Mouse (Mus musculus) embryonic fibroblast, embryonic 13.5 days (primary cell): ENCODE data around the gene Ube2dnl2. TPM values are rescaled to one million over a fixed set of nuclear protein-coding genes. Genes with fewer than 3 reads are reported as not detected.

Experiments
- H3K27ac ChIP-seq: 2 replicates; pipeline ENCODE4 v1.5.1; 2012; ENCODE audit warnings: low read length, control low read depth, inconsistent platforms; ENCODE audit not compliant: insufficient read depth
- H3K4me1 ChIP-seq: 2 replicates; pipeline ENCODE4 v1.6.1; 2011; ENCODE audit warnings: low read length; ENCODE audit not compliant: control insufficient read depth, insufficient read depth
- H3K4me3 ChIP-seq: 2 replicates; pipeline ENCODE4 v1.5.1; 2011; ENCODE audit warnings: mild to moderate bottlenecking, control low read depth, low read length; ENCODE audit not compliant: insufficient read depth
- CTCF ChIP-seq: IDR thresholded peaks from 2 replicates; pipeline ENCODE4 v1.5.1; 2011; ENCODE audit warnings: mild to moderate bottlenecking, control low read depth, low read length, moderate library complexity, borderline replicate concordance; ENCODE audit not compliant: insufficient read depth
- POLR2A ChIP-seq: IDR thresholded peaks from 2 replicates; pipeline ENCODE4 v1.6.1; 2011; ENCODE audit warnings: low read depth, mild to moderate bottlenecking, control low read depth, low read length, moderate library complexity
- polyA plus RNA-seq: library from polyadenylated mRNA; stranded (reverse); fragments of >200 nt; gene quantifications from 2 replicates; pipeline ENCODE4 v1.2.4, GENCODE M21; 2011; ENCODE audit warnings: low read depth; ENCODE audit not compliant: missing spikeins, insufficient read length

Ube2dnl2 gene
- polyA plus RNA-seq = not detected in 2 replicates

- H3K27ac ChIP-seq = no peak within 1 kb of the TSS
- H3K4me3 ChIP-seq = no peak within 1 kb of the TSS
- TF ChIP-seq CTCF (no peak), POLR2A (no peak)
- no peaks in the 10 kb centered on the region for H3K4me1 ChIP-seq
These were observed at the start of gene Ube2dnl2 for GRCm38 (mm10) chrX:114907282-114907681. Gene Ube2dnl2 (plus strand): TSS chrX:114907582.

GRCm38 (mm10) chrX:114895489-114895888 lies 11.9 kb upstream of the Ube2dnl2 start:
- H3K27ac ChIP-seq = no peak overlapping the region
- H3K4me1 ChIP-seq = no peaks in the 10 kb centered on the region
- no peak overlapping the region for H3K4me3 ChIP-seq
- no peak for TF ChIP-seq POLR2A
- TF ChIP-seq CTCF = no peak

GRCm38 (mm10) chrX:114897506-114897905 lies 9.9 kb upstream of the Ube2dnl2 start:
- H3K4me3 ChIP-seq = no peak overlapping the region
- H3K4me1 ChIP-seq = no peaks in the 10 kb centered on the region
- no peak overlapping the region for H3K27ac ChIP-seq
- TF ChIP-seq POLR2A = no peak
- no peak for TF ChIP-seq CTCF

DNA sequence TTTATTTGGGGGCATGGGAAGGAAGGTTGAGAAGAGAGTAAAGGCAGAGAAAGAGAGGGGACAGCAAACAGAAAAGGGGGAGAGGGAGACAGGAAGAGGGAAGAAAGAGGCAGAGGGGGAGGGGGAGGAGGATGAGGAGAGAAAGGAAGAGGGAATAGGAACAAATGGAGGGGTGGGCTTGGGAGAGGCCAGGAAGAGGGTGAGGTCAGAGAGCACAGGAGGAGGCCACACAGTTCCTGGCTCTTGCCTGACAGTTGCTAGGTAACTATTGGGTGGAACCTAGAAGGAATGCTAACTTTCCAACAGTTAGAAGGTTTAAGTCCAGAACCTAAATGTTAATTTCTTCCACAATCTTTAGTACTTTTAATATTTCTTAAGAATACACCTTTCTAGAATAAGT lies 4.0 kb upstream of the Ube2dnl2 start:
- H3K4me1 ChIP-seq = no peaks in the 10 kb centered on the region
- TF ChIP-seq POLR2A = no peak
- no peak for TF ChIP-seq CTCF
- H3K4me3 ChIP-seq = no peak overlapping the region
- H3K27ac ChIP-seq = no peak overlapping the region

DNA sequence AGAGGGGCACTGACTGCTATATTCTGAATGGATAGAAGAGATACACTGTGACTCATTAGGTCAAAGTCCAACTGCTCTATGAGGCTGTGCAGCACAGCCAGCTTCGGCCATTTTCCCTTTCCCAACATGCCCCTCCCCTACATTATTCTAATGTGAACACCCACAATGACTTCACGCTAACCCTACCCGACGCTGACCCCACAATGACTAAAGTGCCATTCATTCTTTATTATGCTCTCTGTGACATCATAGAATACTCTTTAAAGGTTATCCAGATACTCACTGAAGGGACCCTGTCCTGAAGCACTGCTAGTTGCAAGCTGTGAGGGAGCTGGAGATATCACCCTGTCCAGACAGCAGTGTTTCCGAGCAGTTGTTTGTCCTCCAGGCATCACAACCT lies 2.7 kb upstream of the Ube2dnl2 start, which contains the start of gene Ube2dnl1:
Ube2dnl1 (plus strand) TSS at position 301 of the 400 bp plus-strand sequence.
- H3K4me3 ChIP-seq = no peak within 1 kb of the TSS
- no peak within 1 kb of the TSS for H3K27ac ChIP-seq
- TF ChIP-seq POLR2A = no peak
- TF ChIP-seq CTCF = no peak
- no peaks in the 10 kb centered on the region for H3K4me1 ChIP-seq

GRCm38 (mm10) chrX:114955066-114955465 lies 47.7 kb downstream of the Ube2dnl2 start:
- no peak overlapping the region for H3K4me3 ChIP-seq
- TF ChIP-seq POLR2A (no peak), CTCF (no peak)
- H3K27ac ChIP-seq = no peak overlapping the region
- H3K4me1 ChIP-seq = no peaks in the 10 kb centered on the region

Other genes starting within 250 kb of the Ube2dnl2 start
- gene Ube2dnl1, start 2.6 kb upstream of the Ube2dnl2 start, polyA plus RNA-seq = not detected in 2 replicates